Mouse (Mus musculus): ENCODE measurements at regions not wholly inside any gene's neighbourhood (a gene's known extent, or its start where the extent isn't known, plus 50 kb on each side); places are given as distances from the start of the nearest gene placed in this dataset.

GRCm38 (mm10) chr12:106310585-106311319 is 300.7 kb downstream of the Vrk1 start:
- H3K9me3 ChIP-seq (replicated peaks; ENCODE audit: insufficient read depth, low read length) = no peaks in the 10 kb centered on the region
- no peaks in the 10 kb centered on the region for H3K36me3 ChIP-seq (ENCODE audit: control insufficient read depth in 1 of 2, insufficient read depth in 2 of 2, low read length in 2 of 2)
- no peaks in the 10 kb centered on the region for H3K79me2 ChIP-seq (ENCODE audit: control insufficient read depth, insufficient read depth, low read length, poor library complexity)
- no peaks in the 10 kb centered on the region for H3K4me1 ChIP-seq (ENCODE audit: control insufficient read depth in 1 of 2, insufficient read depth in 2 of 2, low read length in 2 of 2)
- no peak for DNase-seq (ENCODE audit: low read depth, low spot score)
- H3K9ac ChIP-seq (ENCODE audit: control insufficient read depth, low read depth, low read length, poor library complexity, severe bottlenecking) = no peak overlapping the region
- H3K4me3 ChIP-seq (ENCODE audit: control insufficient read depth in 1 of 2, insufficient read depth in 1 of 2, low read depth in 2 of 2, low read length in 2 of 2) = no peak overlapping the region
- TF ChIP-seq MXI1 (IDR thresholded peaks at IDR 0.05; ENCODE audit: low read depth, low read length) (no peak), MEF2A (IDR thresholded peaks at IDR 0.05; ENCODE audit: extremely low read depth, insufficient replicate concordance, low read depth, low read length, poor library complexity, severe bottlenecking) (no peak), USF1 (IDR thresholded peaks at IDR 0.05; ENCODE audit: low read depth, low read length) (no peak), JUND (IDR thresholded peaks at IDR 0.05; ENCODE audit: low read depth, low read length) (no peak), TCF12 (IDR thresholded peaks at IDR 0.05; ENCODE audit: low read depth, low read length) (no peak), ZNF384 (IDR thresholded peaks at IDR 0.05; ENCODE audit: low read depth, low read length) (no peak), ZMIZ1 (IDR thresholded peaks at IDR 0.05; ENCODE audit: low read depth, low read length) (no peak), NELFE (IDR thresholded peaks at IDR 0.05; ENCODE audit: low read depth, low read length) (no peak)
- H3K27ac ChIP-seq (ENCODE audit: control insufficient read depth, low read depth, low read length) = no peak overlapping the region
- H3K27me3 ChIP-seq (ENCODE audit: control insufficient read depth in 1 of 2, insufficient read depth in 2 of 2, low read length in 2 of 2) = no peaks in the 10 kb centered on the region

GRCm38 (mm10) chr12:106311320-106311825 is 301.3 kb downstream of the Vrk1 start:
- no peaks in the 10 kb centered on the region for H3K4me1 ChIP-seq (ENCODE audit: control insufficient read depth in 1 of 2, insufficient read depth in 2 of 2, low read length in 2 of 2)
- H3K79me2 ChIP-seq (ENCODE audit: control insufficient read depth, insufficient read depth, low read length, poor library complexity) = no peaks in the 10 kb centered on the region
- no peak overlapping the region for H3K9ac ChIP-seq (ENCODE audit: control insufficient read depth, low read depth, low read length, poor library complexity, severe bottlenecking)
- TF ChIP-seq MYC (IDR thresholded peaks at IDR 0.05; ENCODE audit: low read depth, low read length) (no peak), CTCF (IDR thresholded peaks at IDR 0.05 in 2 of 3, conservative IDR thresholded peaks at IDR 0.05 in 1 of 3; ENCODE audit: control insufficient read depth in 1 of 3, insufficient read depth in 1 of 3, low read depth in 2 of 3, low read length in 3 of 3, poor library complexity in 1 of 3, severe bottlenecking in 1 of 3) (no peak), MAX (IDR thresholded peaks at IDR 0.05; ENCODE audit: low read length) (no peak), POLR2A (IDR thresholded peaks at IDR 0.05; ENCODE audit: control insufficient read depth in 1 of 2, insufficient read depth in 1 of 2, low read depth in 1 of 2, low read length in 2 of 2, poor library complexity in 1 of 2) (no peak), USF1 (IDR thresholded peaks at IDR 0.05; ENCODE audit: low read depth, low read length) (no peak), NELFE (IDR thresholded peaks at IDR 0.05; ENCODE audit: low read depth, low read length) (no peak), HCFC1 (IDR thresholded peaks at IDR 0.05; ENCODE audit: low read depth, low read length) (no peak), CHD2 (IDR thresholded peaks at IDR 0.05; ENCODE audit: low read length) (no peak), TCF12 (IDR thresholded peaks at IDR 0.05; ENCODE audit: low read depth, low read length) (no peak), CHD1 (IDR thresholded peaks at IDR 0.05; ENCODE audit: low read depth, low read length) (no peak), USF2 (IDR thresholded peaks at IDR 0.05; ENCODE audit: borderline replicate concordance in 1 of 2, insufficient read depth in 1 of 2, low read depth in 1 of 2, low read length in 2 of 2) (no peak), MYB (IDR thresholded peaks at IDR 0.05; ENCODE audit: low read depth, low read length) (no peak), GABPA (IDR thresholded peaks at IDR 0.05; ENCODE audit: low read depth, low read length) (no peak), TAL1 (IDR thresholded peaks at IDR 0.05; ENCODE audit: low read length) (no peak), POLR2AphosphoS5 (IDR thresholded peaks at IDR 0.05; ENCODE audit: borderline replicate concordance, low read depth, low read length) (no peak), SMC3 (IDR thresholded peaks at IDR 0.05; ENCODE audit: low read depth, low read length) (no peak), MAZ (IDR thresholded peaks at IDR 0.05; ENCODE audit: low read depth, low read length) (no peak)
- no peak overlapping the region for H3K27ac ChIP-seq (ENCODE audit: control insufficient read depth, low read depth, low read length)
- no peaks in the 10 kb centered on the region for H3K27me3 ChIP-seq (ENCODE audit: control insufficient read depth in 1 of 2, insufficient read depth in 2 of 2, low read length in 2 of 2)
- no peaks in the 10 kb centered on the region for H3K36me3 ChIP-seq (ENCODE audit: control insufficient read depth in 1 of 2, insufficient read depth in 2 of 2, low read length in 2 of 2)
- H3K4me3 ChIP-seq (ENCODE audit: control insufficient read depth in 1 of 2, insufficient read depth in 1 of 2, low read depth in 2 of 2, low read length in 2 of 2) = no peak overlapping the region
- DNase-seq (ENCODE audit: low read depth, low spot score) = no peak
- H3K9me3 ChIP-seq (replicated peaks; ENCODE audit: insufficient read depth, low read length) = no peaks in the 10 kb centered on the region
